ENCODE assay signal across 9 mouse cellular contexts in genomic region chr2:166291266-166291665, GRCm38 (mm10).
DNase-seq lines count a peak whose midpoint lies in the region; ATAC-seq and TF ChIP-seq lines count a peak whose summit lies in the region.
"Had no signal": no experiment of that assay in that cellular context is flagged by ENCODE, and none has a peak within 500 bp of the region (broad histone marks: within the 10 kb centered on the region; RNA-seq: fewer than 3 reads in every experiment).

No protein-coding gene starts in this region.

- no peak overlapping the region for H3K4me2 ChIP-seq in hindbrain, embryonic 16.5 days (ENCODE audit: low read length)
- peak overlapping the region; percentile 13; the same call in 1 of the 2 replicates for H3K4me2 ChIP-seq in kidney, embryonic 14.5 days (replicated peaks; ENCODE audit: low read depth, low read length)
- H3K4me2 ChIP-seq in neural tube, embryonic 13.5 days, result no peak overlapping the region
- no peak overlapping the region for H3K4me2 ChIP-seq in liver, postnatal 0 days (ENCODE audit: low read depth, low read length)
- H3K4me2 ChIP-seq in midbrain, embryonic 11.5 days, result no peak overlapping the region

- no peak for TF ChIP-seq CTCF in liver, postnatal 0 days (IDR thresholded peaks at IDR 0.05; ENCODE audit: low read depth)

- H3K27me3 ChIP-seq in hindbrain, embryonic 10.5 days (ENCODE audit: insufficient read depth, poor library complexity, severe bottlenecking), result peaks cover 18% of the 10 kb centered on the region
- peaks cover 2% of the 10 kb centered on the region; the same call in 1 of the 2 replicates for H3K27me3 ChIP-seq in hindbrain, embryonic 16.5 days (replicated peaks; ENCODE audit: control insufficient read depth, insufficient read depth, low read length)
- peaks cover 6% of the 10 kb centered on the region; the same call in 1 of the 2 replicates for H3K27me3 ChIP-seq in heart, embryonic 10.5 days (ENCODE audit: insufficient read depth, poor library complexity, severe bottlenecking)
- H3K27me3 ChIP-seq in kidney, embryonic 14.5 days (ENCODE audit: control insufficient read depth, insufficient read depth, low read length), result 0 out of 2 replicates have a peak, but pooled peaks cover 3% of the 10 kb centered on the region
- H3K27me3 ChIP-seq in neural tube, embryonic 13.5 days, result peaks cover 9% of the 10 kb centered on the region; the same call in 1 of the 2 replicates
- H3K27me3 ChIP-seq in liver, postnatal 0 days (ENCODE audit: insufficient read depth, low read length), result no peaks in the 10 kb centered on the region
- no peaks in the 10 kb centered on the region for H3K27me3 ChIP-seq in midbrain, embryonic 11.5 days (ENCODE audit: control insufficient read depth, insufficient read depth, low read length)

- no peaks in the 10 kb centered on the region for H3K36me3 ChIP-seq in hindbrain, embryonic 10.5 days
- H3K36me3 ChIP-seq in hindbrain, embryonic 16.5 days (ENCODE audit: control insufficient read depth, insufficient read depth, low read length), result no peaks in the 10 kb centered on the region
- no peaks in the 10 kb centered on the region for H3K36me3 ChIP-seq in heart, embryonic 10.5 days
- no peaks in the 10 kb centered on the region for H3K36me3 ChIP-seq in kidney, embryonic 14.5 days (ENCODE audit: control insufficient read depth, insufficient read depth, low read length)
- H3K36me3 ChIP-seq in neural tube, embryonic 13.5 days, result no peaks in the 10 kb centered on the region
- no peaks in the 10 kb centered on the region for H3K36me3 ChIP-seq in liver, postnatal 0 days (replicated peaks; ENCODE audit: insufficient read depth, low read length)
- H3K36me3 ChIP-seq in midbrain, embryonic 11.5 days (ENCODE audit: control insufficient read depth, insufficient read depth, low read length), result no peaks in the 10 kb centered on the region

- TF ChIP-seq EP300 in liver, postnatal 0 days (IDR thresholded peaks at IDR 0.05; ENCODE audit: low read depth), result no peak

- peaks cover 59% of the 10 kb centered on the region for H3K4me1 ChIP-seq in hindbrain, embryonic 10.5 days (replicated peaks)
- H3K4me1 ChIP-seq in hindbrain, embryonic 16.5 days (ENCODE audit: control insufficient read depth, insufficient read depth, low read depth, low read length), result peaks cover 7% of the 10 kb centered on the region
- peaks cover 64% of the 10 kb centered on the region for H3K4me1 ChIP-seq in heart, embryonic 10.5 days
- peaks cover 50% of the 10 kb centered on the region for H3K4me1 ChIP-seq in kidney, embryonic 14.5 days (ENCODE audit: control insufficient read depth, insufficient read depth, low read length)
- peaks cover 44% of the 10 kb centered on the region for H3K4me1 ChIP-seq in neural tube, embryonic 13.5 days (replicated peaks)
- peaks cover 3% of the 10 kb centered on the region; the same call in 1 of the 2 replicates for H3K4me1 ChIP-seq in liver, postnatal 0 days (ENCODE audit: insufficient read depth)
- H3K4me1 ChIP-seq in midbrain, embryonic 11.5 days (ENCODE audit: control insufficient read depth, insufficient read depth, low read length), result peaks cover 5% of the 10 kb centered on the region

- peak overlapping the region; percentile 50 for H3K27ac ChIP-seq in hindbrain, embryonic 10.5 days
- H3K27ac ChIP-seq in hindbrain, embryonic 16.5 days (ENCODE audit: low read depth, low read length), result no peak overlapping the region
- H3K27ac ChIP-seq in heart, embryonic 10.5 days, result peak overlapping the region; percentile 81
- peak overlapping the region; percentile 69; the same call in 1 of the 2 replicates for H3K27ac ChIP-seq in kidney, embryonic 14.5 days (ENCODE audit: low read depth, low read length)
- peak overlapping the region; percentile 77 for H3K27ac ChIP-seq in neural tube, embryonic 13.5 days (replicated peaks)
- no peak overlapping the region for H3K27ac ChIP-seq in liver, postnatal 0 days (ENCODE audit: low read depth)
- no peak overlapping the region for H3K27ac ChIP-seq in midbrain, embryonic 11.5 days (ENCODE audit: low read depth, low read length)

- H3K4me3 ChIP-seq in hindbrain, embryonic 10.5 days, result no peak overlapping the region
- no peak overlapping the region for H3K4me3 ChIP-seq in hindbrain, embryonic 16.5 days (ENCODE audit: low read length)
- H3K4me3 ChIP-seq in heart, embryonic 10.5 days, result no peak overlapping the region
- no peak overlapping the region for H3K4me3 ChIP-seq in kidney, embryonic 14.5 days (ENCODE audit: low read length)
- H3K4me3 ChIP-seq in neural tube, embryonic 13.5 days, result no peak overlapping the region
- H3K4me3 ChIP-seq in liver, postnatal 0 days (ENCODE audit: low read depth, low read length), result no peak overlapping the region
- no peak overlapping the region for H3K4me3 ChIP-seq in midbrain, embryonic 11.5 days (ENCODE audit: low read depth, low read length)

- ATAC-seq in hindbrain, embryonic 16.5 days, result no peak
- peak; percentile 89 for ATAC-seq in kidney, embryonic 14.5 days (ENCODE audit: low FRiP score, low TSS enrichment)
- no peak for ATAC-seq in neural tube, embryonic 13.5 days (ENCODE audit: low read depth)
- ATAC-seq in liver, postnatal 0 days, result no peak
- no peak for ATAC-seq in midbrain, embryonic 11.5 days (ENCODE audit: low FRiP score)
- ATAC-seq: midbrain, embryonic 16.5 days had no signal

- 38% methylated on average over 6 of the region's 6 CpGs for WGBS in hindbrain, embryonic 10.5 days
- 41% methylated on average over 6 of the region's 6 CpGs for WGBS in hindbrain, embryonic 16.5 days
- 7% methylated on average over 6 of the region's 6 CpGs for WGBS in heart, embryonic 10.5 days
- WGBS in kidney, embryonic 14.5 days, result 5% methylated on average over 6 of the region's 6 CpGs
- WGBS in neural tube, embryonic 13.5 days, result 17% methylated on average over 6 of the region's 6 CpGs
- 49% methylated on average over 6 of the region's 6 CpGs for WGBS in liver, postnatal 0 days (ENCODE audit: insufficient replicate concordance)
- WGBS in midbrain, embryonic 11.5 days, result 56% methylated on average over 6 of the region's 6 CpGs

- no peaks in the 10 kb centered on the region for H3K9me3 ChIP-seq in hindbrain, embryonic 10.5 days
- H3K9me3 ChIP-seq in hindbrain, embryonic 16.5 days (ENCODE audit: control insufficient read depth, low read length), result no peaks in the 10 kb centered on the region
- H3K9me3 ChIP-seq in heart, embryonic 10.5 days, result no peaks in the 10 kb centered on the region
- no peaks in the 10 kb centered on the region for H3K9me3 ChIP-seq in kidney, embryonic 14.5 days (ENCODE audit: control insufficient read depth, low read length)
- H3K9me3 ChIP-seq in neural tube, embryonic 13.5 days, result no peaks in the 10 kb centered on the region
- no peaks in the 10 kb centered on the region for H3K9me3 ChIP-seq in liver, postnatal 0 days (ENCODE audit: low read length)
- no peaks in the 10 kb centered on the region for H3K9me3 ChIP-seq in midbrain, embryonic 11.5 days (ENCODE audit: control insufficient read depth, low read length)

- peak; percentile 34 for DNase-seq in hindbrain, embryonic 10.5 days (ENCODE audit: low spot score)
- no peak for DNase-seq in heart, embryonic 10.5 days (ENCODE audit: low spot score)
- DNase-seq in Muller cell, postnatal 12 days (ENCODE audit: inconsistent ontology term), result no peak
- no peak for DNase-seq in liver, postnatal 0 days
- no peak for DNase-seq in midbrain, embryonic 11.5 days (ENCODE audit: low spot score, missing footprints)

- no peak overlapping the region for H3K9ac ChIP-seq in hindbrain, embryonic 16.5 days (ENCODE audit: low read depth, low read length)
- H3K9ac ChIP-seq in kidney, embryonic 14.5 days (ENCODE audit: low read depth, low read length), result no peak overlapping the region
- H3K9ac ChIP-seq in neural tube, embryonic 13.5 days, result peak overlapping the region; percentile 32; the same call in 1 of the 2 replicates
- H3K9ac ChIP-seq in liver, postnatal 0 days (replicated peaks), result no peak overlapping the region
- no peak overlapping the region for H3K9ac ChIP-seq in midbrain, embryonic 11.5 days (ENCODE audit: low read length)

Comparison
In these comparisons a context has a peak if more than half of its experiments do, and no peak if none do; other contexts are left out.
1. H3K27ac ChIP-seq: peak in hindbrain, embryonic 10.5 days (single experiment), heart, embryonic 10.5 days (single experiment), kidney, embryonic 14.5 days (single experiment) and neural tube, embryonic 13.5 days (single experiment); none in hindbrain, embryonic 16.5 days (single experiment), liver, postnatal 0 days (single experiment) and midbrain, embryonic 11.5 days (single experiment).